Mouse (Mus musculus) 3T3-L1 (cell line): ENCODE data around the gene Med8.

Experiments
- DNase-seq: peaks from one replicate; pipeline ENCODE4 v3.0.0-alpha.2; 2015; ENCODE audit warnings: low read depth, low spot score

Med8 gene

GRCm38 (mm10) chr4:118409142-118409900, at the start of gene Med8, which contains the start of gene Szt2:
TSS of gene Med8 (plus strand) at chr4:118409337.
TSS of gene Szt2 (minus strand) at chr4:118409273.
- peak; percentile 94 for DNase-seq

GRCm38 (mm10) chr4:118359896-118360720, 49.0 kb upstream of the Med8 start:
- peak; percentile 66 for DNase-seq

GRCm38 (mm10) chr4:118361451-118361850, 47.7 kb upstream of the Med8 start:
- DNase-seq, result no peak

GRCm38 (mm10) chr4:118362879-118363278, 46.3 kb upstream of the Med8 start:
- DNase-seq, result no peak

GRCm38 (mm10) chr4:118363985-118364384, 45.2 kb upstream of the Med8 start:
- DNase-seq, result peak; percentile 45

- no peak for DNase-seq
Measured at GRCm38 (mm10) chr4:118364641-118365040, 44.5 kb upstream of the Med8 start.

- no peak for DNase-seq
Measured at GRCm38 (mm10) chr4:118365991-118366390, 43.1 kb upstream of the Med8 start.

DNA sequence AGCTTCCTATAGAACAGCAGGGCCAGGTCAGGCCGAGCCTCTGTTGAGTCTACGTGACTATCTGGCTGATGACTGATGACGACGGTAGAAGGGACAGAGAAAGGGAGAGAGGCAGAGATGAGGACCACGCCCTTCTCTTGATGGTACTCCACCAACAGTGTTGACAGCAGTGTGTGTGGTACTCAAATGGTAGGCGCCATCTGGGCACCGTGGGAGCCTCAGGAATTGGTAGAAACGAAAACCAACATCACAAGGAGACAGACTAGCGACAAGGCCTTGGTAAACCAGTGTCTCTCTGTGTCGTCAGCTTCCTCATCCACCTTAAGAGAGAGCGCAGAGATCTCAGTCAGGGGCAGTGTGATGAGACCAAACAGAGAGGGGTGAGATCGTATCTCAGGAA, 41.6 kb upstream of the Med8 start:
- no peak for DNase-seq

DNA sequence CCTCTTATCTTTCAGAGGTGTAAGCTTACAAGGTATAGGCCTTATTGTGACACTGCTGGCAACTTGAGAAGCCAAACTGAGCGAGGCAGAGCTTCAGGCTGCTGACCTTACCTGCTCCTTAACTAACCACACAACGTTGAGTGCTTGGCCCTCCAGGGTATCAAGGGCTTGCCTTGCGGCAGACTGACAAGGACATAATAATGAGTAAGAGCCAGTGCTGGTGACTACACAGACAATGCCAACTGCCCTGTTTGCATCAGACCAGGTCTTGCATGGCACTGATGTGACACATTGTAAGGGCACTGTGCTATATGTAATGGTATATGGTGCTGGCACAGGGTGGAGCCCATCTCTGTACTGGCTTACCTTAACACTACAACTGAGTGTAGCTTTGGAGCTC, 40.5 kb upstream of the Med8 start:
- DNase-seq, result no peak

DNA sequence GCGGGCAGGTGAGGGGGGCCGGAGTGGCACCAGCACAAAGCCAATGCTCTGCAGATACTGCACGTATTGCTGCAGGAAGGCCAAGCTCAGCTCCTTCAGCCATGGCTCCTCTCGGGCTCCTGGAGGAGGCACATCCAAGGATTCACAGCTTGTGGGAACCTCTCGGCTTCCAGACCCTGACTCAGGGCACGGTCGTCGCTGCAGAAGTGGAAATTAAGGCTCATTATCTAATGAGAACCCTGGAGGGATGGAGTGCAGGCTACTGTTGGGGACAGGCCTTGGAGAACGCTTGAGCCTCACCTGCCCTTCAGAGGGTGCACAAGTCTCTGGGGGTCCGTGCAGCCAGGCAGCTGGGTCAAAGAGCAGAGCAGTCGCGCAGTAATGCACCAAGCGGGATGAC, 37.3 kb upstream of the Med8 start:
- no peak for DNase-seq

DNA sequence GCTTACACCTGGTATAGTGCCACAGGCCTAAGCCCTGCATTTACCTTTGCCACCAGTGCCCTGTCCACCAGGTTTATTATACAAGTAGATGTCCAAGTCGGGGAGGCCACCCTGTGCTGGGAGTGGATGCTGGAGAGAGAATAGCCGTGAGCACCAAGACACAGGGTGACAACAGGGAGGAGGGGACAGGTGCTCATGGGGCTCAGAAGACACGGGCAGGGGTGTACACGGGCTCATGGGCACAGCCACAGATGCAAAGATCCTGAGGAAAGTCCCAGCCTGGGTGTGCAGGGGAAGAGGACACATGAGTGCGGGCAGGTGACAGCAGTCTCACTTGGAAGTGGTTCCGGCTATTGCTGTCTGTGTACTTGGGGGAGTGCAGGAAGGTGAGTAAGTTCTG, 33.1 kb upstream of the Med8 start:
- DNase-seq, result no peak

GRCm38 (mm10) chr4:118383271-118383670, 25.9 kb upstream of the Med8 start:
- DNase-seq, result no peak

DNA sequence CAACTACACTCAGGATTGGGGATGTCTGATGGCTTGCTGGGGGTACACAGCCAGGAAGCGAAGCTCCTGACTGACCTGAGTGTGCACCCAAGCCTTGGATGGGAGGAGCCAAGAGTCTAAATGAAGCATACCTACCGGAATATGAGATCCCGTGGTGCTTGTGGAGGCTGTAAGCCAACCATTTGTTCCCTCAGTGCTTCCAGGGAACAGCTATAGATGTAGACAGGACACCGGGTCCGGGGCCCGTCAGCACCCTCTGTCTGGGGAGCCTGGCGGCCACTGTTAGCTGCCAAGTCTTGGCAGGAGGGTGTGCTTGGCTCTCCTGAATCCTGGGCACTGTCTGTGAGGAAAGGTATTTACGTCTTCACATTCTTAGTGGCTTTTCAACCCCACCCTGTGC, 21.8 kb upstream of the Med8 start:
- DNase-seq, result no peak

- DNase-seq, result no peak
Measured at GRCm38 (mm10) chr4:118390146-118390545, 19.0 kb upstream of the Med8 start.

DNA sequence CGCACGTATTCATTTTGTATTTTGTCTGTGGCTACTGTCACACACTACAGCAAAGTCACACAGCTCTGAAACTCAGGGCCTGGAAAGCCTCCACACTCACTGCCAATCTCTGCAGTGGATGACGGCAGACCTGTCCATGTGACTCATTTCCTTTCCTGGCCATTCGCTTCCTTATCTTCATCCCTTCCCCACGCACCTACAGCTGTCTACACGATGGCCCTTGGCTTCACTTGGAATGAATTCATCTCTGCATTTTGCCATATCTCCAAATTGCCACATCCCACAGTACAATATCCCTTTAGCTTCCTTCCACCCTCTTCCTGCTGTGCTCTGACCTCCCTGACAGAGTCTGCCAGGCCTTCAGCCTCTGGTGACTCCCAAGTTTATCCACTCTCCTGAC, 14.6 kb upstream of the Med8 start:
- no peak for DNase-seq

DNA sequence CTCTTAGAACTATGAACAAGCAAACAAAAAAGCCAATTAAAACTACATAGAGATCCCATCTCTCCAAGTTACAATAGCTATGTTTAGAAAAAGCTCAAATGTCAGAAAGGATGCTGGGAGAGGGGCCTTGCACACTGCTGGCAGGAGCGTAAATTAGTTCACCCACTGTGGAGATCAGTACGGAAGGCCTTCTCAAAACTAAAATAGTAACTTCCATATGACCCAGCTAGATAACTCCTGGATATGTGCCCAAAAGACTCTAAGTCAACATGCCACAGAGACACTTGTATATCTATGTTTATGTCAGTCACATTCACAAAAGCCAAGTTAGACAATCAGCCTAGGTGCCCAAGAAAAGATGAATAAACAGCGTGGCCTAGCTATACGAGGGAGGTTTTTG, 13.8 kb upstream of the Med8 start:
- no peak for DNase-seq

DNA sequence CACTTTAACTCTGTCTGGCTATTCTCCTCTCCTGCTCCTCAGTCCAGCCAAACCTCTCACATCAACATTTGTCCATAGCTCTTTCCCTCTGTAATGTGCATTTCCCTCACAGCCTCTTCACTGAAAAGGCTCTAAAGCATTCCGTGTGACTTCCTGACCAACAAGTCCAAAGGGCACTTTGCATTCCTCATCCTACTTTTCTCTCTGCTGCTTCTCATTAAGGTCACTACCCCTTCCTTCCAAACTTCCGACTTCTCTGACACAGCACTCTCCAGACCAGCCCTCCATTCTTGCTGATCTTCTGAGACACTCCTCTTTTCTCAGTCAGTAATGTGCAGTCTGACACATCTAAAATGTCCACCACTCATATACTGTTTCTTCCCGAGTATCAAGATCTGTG, 12.7 kb upstream of the Med8 start:
- no peak for DNase-seq

- no peak for DNase-seq
Measured at GRCm38 (mm10) chr4:118398400-118398799, 10.7 kb upstream of the Med8 start.

- no peak for DNase-seq
Measured at GRCm38 (mm10) chr4:118401421-118401820, 7.7 kb upstream of the Med8 start.

- no peak for DNase-seq
Measured at GRCm38 (mm10) chr4:118401918-118402317, 7.2 kb upstream of the Med8 start.

- DNase-seq, result no peak
Measured at GRCm38 (mm10) chr4:118402701-118403100, 6.4 kb upstream of the Med8 start.

- DNase-seq, result no peak
Measured at GRCm38 (mm10) chr4:118410871-118411270, 1.7 kb downstream of the Med8 start.

DNA sequence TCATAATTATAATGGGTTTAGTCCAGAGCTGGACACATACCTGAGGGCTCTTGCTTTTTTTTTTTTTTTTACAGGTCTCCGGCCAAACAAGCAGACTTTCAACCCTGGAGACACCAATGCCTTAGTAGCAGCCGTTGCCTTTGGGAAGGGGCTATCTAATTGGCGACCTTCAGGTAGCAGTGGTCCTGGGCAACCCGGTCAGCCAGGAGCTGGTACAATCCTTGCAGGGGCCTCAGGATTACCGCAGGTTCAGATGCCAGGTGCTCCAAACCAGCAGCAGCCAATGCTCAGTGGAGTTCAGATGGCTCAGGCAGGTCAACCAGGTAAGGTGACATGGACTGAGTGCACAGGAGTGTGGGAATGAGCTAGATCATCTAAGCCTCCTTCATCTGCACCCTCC, 4.4 kb downstream of the Med8 start:
- DNase-seq, result no peak
